Mouse (Mus musculus) yolk sac, embryonic 10.5 days (tissue): Measurements from ENCODE around the gene Capza1.
"Not testable (repeated sequence)": the region's sequence is repeated elsewhere in the genome, so short reads cannot be mapped to it uniquely, and the experiment has no call there.

Experiments used
- DNase-seq: peaks from one replicate; pipeline ENCODE4 v3.0.0-alpha.2; 2017; ENCODE audit warnings: low spot score

Capza1 gene

GRCm38 (mm10) chr3:104863786-104864650, at the start of gene Capza1, which contains the start of gene St7l:
Gene Capza1, minus strand, starts transcription at chr3:104864505.
Gene St7l, plus strand, starts transcription at chr3:104864005.
- peak; percentile 93 for DNase-seq

- no peak for DNase-seq
These were observed 44.9 kb upstream of the Capza1 start for GRCm38 (mm10) chr3:104909195-104909594.

- DNase-seq, result no peak
These were observed 41.7 kb upstream of the Capza1 start for GRCm38 (mm10) chr3:104906007-104906406.

- DNase-seq, result no peak
These were observed 41.1 kb upstream of the Capza1 start for GRCm38 (mm10) chr3:104905389-104905788.

GRCm38 (mm10) chr3:104901154-104901553, 36.8 kb upstream of the Capza1 start:
- no peak for DNase-seq

GRCm38 (mm10) chr3:104896141-104896540, 31.8 kb upstream of the Capza1 start:
- no peak for DNase-seq

GRCm38 (mm10) chr3:104888585-104888984, 24.3 kb upstream of the Capza1 start:
- DNase-seq, result no peak

GRCm38 (mm10) chr3:104869611-104870010, 5.3 kb upstream of the Capza1 start:
- no peak for DNase-seq

GRCm38 (mm10) chr3:104866674-104867073, 2.4 kb upstream of the Capza1 start:
- DNase-seq, result not testable (repeated sequence)

- no peak for DNase-seq
These were observed 1.1 kb upstream of the Capza1 start for GRCm38 (mm10) chr3:104865341-104865788.

- peak; percentile 89 for DNase-seq
These were observed 491 bp upstream of the Capza1 start for GRCm38 (mm10) chr3:104864651-104865340.

- DNase-seq, result no peak
These were observed 5.7 kb downstream of the Capza1 start for GRCm38 (mm10) chr3:104858560-104858959.

GRCm38 (mm10) chr3:104856106-104856505, 8.2 kb downstream of the Capza1 start:
- no peak for DNase-seq

- no peak for DNase-seq
These were observed 9.4 kb downstream of the Capza1 start for GRCm38 (mm10) chr3:104854866-104855265.

- DNase-seq, result no peak
These were observed 9.8 kb downstream of the Capza1 start for GRCm38 (mm10) chr3:104854465-104854864.

GRCm38 (mm10) chr3:104846601-104847000, 17.7 kb downstream of the Capza1 start:
- no peak for DNase-seq

GRCm38 (mm10) chr3:104841049-104841448, 23.3 kb downstream of the Capza1 start:
- no peak for DNase-seq

GRCm38 (mm10) chr3:104835797-104836196, 28.5 kb downstream of the Capza1 start:
- DNase-seq, result no peak

- peak; percentile 18 for DNase-seq
These were observed 41.9 kb downstream of the Capza1 start for GRCm38 (mm10) chr3:104822413-104822812.

- no peak for DNase-seq
These were observed 43.9 kb downstream of the Capza1 start for GRCm38 (mm10) chr3:104820426-104820825.

GRCm38 (mm10) chr3:104818749-104819134, 45.6 kb downstream of the Capza1 start:
- no peak for DNase-seq

- DNase-seq, result peak; percentile 96
These were observed 46.1 kb downstream of the Capza1 start, which contains the start of gene Mov10 for GRCm38 (mm10) chr3:104817991-104818748. Gene Mov10, minus strand, starts transcription at chr3:104818563.
